Mouse (Mus musculus): ENCODE measurements at regions not wholly inside any gene's neighbourhood (a gene's known extent, or its start where the extent isn't known, plus 50 kb on each side); places are given as distances from the start of the nearest gene placed in this dataset.

GRCm38 (mm10) chr16:13049321-13049720 lies 60.2 kb upstream of the Ercc4 start:
- DNase-seq = no peak

DNA sequence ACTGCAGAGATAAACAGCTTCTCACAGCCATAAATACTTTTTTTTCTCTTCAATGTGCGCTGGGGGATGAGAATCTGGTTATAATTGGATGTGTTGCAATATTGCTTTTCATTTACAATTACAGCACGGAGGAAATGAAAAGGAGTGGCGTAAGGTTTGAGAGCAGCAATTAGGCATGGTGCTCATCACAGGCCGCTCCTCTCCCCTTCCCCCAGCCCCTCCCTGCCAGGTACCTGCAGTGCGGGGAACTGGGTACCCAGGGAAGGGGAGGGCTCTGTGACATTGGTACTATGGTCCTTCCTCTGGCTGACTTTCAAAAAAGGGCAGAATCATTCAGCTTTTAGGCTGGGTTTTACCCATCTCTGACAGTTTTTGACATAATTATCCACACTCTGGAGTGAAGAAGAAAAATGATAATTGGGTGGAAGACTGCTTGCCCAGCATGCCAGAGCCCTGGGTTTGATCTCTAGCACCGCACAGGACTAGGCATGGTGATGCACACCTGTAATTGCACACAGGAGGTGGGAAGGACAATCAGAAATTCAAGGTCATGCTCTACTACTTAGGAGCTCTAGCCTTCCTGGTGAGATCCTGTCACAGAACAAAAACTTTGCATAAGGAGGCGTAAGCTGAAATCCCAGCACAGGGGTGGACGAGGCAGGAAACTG lies 59.1 kb upstream of the Ercc4 start:
- no peak for DNase-seq

DNA sequence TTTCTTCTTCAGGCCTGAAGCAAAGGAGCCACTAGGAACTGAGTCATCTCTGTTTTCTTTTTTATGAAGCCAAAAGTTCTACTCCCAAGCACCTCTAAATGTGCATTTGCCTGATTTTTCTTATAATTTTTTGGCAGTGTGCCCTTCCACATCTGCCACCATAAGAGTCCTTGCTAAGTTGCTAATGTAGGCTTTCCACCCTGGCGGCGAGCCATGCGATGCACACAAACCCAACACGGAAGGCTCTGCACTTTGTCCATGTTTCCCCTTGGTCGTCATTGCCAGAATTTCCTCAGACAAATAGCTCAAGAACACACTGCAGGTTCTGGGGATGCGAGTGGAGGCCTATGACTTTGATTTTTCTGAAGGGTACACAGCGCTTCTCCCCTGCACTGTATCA lies 54.5 kb upstream of the Ercc4 start:
- DNase-seq = no peak

Data from thymus, postnatal 36 days (tissue).